Mouse (Mus musculus) embryo, embryonic 10.5 days (tissue): ENCODE results near the gene Itk.

Source experiments
- DNase-seq: peaks from one replicate; pipeline ENCODE4 v3.0.0-alpha.2; 2015; ENCODE audit warnings: low spot score

The Itk gene

DNA sequence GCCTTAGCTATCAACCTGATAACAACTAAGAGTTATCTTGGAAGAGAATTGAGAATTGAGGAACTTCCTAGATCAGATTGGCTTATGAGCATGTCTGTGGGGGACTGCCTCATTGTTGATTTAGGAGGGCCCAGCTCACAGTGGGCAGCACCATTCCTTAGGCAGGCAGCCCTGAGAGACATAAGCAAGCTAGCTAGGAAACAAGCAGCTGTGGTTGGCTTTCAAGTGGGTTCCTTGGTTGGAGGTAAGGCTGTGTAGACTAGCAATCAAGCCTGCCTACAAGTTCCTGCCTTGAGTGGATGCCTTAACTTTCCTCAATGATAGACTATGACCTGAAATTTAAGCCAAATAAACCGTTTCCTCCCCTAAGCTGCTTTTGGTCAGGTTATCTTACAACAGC, 30.9 kb downstream of the Itk start:
- no peak for DNase-seq

DNA sequence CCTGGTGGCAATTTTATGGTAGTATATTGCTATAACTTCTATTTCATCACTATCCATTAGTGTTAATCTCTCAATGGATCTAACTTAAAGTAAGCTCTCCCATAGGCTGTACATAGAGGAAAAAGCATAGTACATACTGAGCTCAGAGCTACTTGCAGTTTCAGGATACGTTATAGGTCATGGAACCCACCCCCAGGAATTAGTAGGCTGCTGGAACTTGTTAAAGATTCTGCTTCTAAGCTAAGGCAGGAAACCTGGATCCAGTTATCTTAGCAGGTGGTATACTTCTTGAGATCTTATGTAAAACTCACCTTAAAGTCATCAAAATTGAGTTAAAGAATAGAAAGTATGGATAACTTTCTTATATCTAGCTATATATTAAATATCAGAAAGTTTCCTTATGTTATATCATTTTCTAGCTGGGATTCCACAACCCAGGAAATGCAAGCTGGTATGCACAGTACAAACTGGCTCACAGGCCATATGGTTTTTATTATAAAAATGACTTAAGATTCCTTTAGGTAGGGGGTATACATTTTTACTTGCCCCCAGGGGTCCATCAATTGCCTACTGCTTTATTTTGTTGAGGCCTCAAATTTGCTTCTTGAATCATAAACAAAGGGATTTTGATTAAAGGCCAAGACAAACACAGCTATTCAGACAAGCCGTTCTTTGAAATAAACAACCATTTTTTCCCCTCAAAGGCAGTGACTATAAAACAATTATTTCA, 39.5 kb downstream of the Itk start:
- DNase-seq = peak; percentile 63

- no peak for DNase-seq
Measured at GRCm38 (mm10) chr11:46348416-46348815, 40.9 kb downstream of the Itk start.

DNA sequence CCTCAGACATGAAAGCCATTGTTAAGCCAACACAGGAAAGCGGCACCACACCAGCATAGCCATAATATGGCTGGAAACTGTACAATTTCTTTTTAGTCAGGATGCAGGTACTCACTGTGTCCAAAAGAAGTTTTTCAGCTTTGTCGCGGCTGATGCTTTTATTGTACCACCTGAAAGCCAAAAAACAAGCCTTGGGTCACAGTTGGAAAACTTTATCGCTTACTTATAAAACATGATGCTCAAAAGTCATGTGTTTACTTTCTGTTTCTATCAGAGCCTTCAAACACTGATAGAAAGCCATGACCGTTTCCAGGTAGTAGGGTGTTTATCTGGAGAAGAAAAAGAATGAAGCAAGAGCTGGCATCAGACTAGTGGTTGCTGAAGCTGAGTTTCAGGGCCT, 41.6 kb downstream of the Itk start:
- DNase-seq = no peak

DNA sequence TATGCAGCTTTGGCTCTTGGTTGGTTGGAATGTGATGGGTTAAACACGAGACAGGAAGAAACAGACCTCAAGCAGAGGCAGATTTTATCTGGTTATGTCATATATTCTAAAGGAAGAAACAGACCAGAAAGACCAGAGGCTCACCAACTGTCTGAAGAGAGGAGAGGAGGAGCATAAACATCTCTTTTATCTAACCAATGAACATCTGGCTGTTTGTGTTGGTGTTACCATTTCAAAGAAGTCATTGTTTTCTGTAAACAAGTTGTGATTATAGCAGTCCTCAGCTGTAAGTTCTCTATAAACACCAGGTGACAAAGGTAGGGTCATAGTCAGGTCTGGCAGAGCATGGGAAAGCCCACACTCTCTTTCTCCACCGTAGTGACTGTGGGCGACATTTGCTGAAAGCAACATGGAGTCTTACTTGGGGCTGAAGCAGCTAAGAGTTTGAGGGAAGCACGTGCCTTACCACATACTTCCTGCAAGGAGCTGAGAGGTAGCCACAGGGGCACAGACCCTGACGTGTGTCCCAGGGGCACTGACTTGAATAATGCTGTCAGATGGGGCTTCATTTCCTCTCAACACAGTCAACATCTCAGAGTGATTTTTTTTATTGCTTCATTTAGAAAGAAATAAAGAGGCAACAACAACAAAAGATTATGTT, 45.3 kb downstream of the Itk start:
- DNase-seq = no peak

- no peak for DNase-seq
Measured at GRCm38 (mm10) chr11:46341960-46342359, 47.4 kb downstream of the Itk start.

DNA sequence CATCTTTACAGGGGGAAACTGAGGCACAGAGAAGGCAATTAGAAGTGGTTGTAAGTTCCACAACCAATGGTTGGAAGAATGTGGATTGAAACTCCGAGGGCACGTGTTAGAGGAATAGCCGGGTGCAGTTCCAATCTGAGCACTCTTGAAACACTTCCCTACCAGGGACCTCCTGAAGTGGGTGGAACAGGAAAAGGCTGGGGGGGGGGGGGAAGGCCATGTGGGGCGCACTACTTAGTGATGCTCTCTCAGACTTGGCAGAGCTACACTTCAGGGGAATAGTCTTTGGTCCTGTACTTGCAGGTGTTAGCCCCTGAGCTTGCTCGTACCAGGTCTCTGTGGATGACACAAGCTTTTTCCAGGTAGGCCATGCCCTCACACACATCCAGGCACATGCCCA, 53.3 kb downstream of the Itk start:
- DNase-seq = no peak

- no peak for DNase-seq
Measured at GRCm38 (mm10) chr11:46332217-46332616, 57.1 kb downstream of the Itk start.

- DNase-seq = no peak
Measured at GRCm38 (mm10) chr11:46326271-46327015, 62.9 kb downstream of the Itk start.

GRCm38 (mm10) chr11:46321559-46321958, 67.8 kb downstream of the Itk start:
- DNase-seq = no peak

DNA sequence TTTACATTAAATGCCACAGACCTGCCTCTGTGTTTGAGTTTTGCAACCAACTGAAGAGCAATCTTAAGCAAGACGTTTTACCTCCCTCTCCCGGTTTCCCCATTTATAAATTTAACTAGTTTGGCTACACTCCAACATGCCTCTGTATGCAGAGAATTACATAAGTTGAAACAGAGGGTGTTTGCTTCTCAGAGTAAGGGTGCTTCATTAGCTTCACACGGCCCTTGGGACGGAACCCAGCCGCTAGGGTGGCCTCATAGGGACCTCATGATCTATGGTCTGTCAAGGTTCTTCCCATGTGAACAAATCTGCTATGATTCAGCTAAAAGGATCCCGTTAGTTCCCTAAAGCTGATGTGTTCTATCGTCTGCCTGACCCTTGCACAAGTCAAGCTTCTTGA, 74.8 kb downstream of the Itk start:
- DNase-seq = no peak

DNA sequence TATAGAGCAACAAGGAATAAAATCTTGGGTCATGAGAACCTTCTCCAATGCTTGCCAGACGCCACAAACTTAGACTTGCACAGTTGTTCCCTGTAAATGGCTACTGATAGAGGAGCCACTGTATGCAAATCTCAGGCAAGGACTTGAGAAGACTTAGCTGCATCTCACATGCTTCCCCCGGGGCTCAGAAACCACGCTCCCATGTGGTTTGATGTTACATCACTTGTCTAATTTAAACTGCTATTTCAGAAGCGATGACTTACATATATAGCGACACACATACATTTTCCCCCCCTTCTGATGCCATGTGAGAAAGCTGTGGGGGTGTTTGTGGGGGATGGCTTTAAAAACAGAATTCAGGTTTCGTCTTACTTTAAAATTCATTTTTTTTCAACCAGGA, 75.5 kb downstream of the Itk start:
- DNase-seq = no peak

DNA sequence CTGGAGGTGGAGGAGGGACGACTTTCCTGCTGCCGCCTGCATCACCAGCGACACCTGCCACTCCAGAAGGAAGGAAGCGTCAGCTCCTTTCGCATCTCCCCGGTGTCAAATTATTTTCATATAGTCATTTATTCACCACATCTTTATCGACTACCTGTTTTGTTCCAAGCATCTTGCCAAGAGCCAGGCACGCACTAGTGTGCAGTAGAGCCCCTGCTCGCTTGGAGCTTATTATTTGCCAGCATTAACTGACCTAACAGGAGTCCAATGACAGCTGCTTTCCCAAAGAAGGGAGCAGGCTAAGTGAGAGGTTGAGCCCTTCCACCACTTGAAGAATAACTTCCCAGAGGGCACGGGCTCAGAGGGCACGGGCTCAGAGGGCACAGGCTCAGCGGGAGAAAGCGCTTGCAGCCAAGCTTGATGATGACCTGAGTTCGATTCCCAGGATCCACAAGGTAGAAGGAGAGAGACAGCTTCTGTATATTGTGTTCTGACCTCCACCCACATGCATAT, 76.7 kb downstream of the Itk start, which contains the start of gene Cyfip2:
TSS of gene Cyfip2 (minus strand) at position 337 of the 513 bp plus-strand sequence.
- DNase-seq = peak; percentile 31

DNA sequence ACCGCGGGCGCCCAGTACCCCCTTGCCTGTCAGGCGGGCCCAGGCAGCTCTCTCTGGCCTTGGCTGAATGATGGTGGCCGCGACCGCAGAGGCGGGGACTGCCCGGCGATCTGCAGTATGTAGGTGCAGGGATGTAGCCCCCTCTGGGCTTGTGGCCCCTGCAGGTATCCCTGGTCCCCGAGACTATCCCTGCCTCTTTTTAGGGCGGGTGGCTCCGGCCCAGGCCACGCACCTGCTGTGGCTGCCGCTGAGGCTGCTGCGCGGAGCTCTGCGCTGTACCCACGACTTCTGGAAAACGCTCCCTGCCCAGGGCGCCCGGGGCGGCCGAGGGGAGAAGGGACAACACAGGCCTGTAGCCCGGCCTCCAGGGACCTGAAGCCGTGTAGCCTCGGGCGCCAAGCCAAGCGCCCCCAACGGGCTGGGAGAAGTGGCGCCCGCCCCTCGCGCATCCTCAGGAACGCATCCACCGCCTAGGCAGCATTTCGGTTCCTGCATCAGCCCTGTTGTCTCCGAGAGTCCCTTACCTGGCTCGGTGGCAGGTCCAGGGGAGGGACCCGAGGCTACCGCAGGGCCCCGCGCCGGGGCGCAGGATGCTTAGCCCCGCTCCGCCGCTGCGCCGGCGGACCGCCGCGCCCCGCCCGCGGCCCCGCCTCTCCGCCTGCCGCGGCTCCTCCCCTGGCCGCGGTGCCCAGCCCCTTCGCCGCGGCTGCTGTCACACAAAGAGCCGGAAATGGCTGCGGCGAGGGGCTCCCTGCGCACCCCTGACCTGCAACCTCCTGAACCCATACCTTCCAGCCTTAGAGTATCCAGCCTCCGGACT, 77.4 kb downstream of the Itk start:
- peak; percentile 80 for DNase-seq

- no peak for DNase-seq
Measured at GRCm38 (mm10) chr11:46311181-46311702, 78.1 kb downstream of the Itk start.

DNA sequence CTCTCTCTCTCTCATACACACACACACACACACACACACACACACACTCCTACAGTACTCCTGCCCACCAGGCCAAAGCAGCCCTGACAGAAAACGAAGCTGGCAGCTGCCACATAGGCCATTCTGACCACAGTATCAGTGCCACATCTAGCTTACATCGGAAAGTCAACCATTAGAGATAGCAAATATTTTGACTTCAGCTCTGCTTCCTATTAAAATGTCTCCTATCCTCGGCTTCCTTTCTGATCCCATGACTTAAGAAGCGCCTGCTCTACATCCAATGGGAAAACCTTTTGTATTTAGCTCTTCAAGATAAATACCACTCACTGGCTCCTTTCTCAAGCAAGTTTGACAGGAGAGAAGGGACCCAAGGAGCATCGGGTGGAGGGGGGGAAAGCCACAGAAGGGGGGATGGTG, 78.7 kb downstream of the Itk start:
- no peak for DNase-seq

- DNase-seq = peak; percentile 42
Measured at GRCm38 (mm10) chr11:46309808-46310555, 79.3 kb downstream of the Itk start.

DNA sequence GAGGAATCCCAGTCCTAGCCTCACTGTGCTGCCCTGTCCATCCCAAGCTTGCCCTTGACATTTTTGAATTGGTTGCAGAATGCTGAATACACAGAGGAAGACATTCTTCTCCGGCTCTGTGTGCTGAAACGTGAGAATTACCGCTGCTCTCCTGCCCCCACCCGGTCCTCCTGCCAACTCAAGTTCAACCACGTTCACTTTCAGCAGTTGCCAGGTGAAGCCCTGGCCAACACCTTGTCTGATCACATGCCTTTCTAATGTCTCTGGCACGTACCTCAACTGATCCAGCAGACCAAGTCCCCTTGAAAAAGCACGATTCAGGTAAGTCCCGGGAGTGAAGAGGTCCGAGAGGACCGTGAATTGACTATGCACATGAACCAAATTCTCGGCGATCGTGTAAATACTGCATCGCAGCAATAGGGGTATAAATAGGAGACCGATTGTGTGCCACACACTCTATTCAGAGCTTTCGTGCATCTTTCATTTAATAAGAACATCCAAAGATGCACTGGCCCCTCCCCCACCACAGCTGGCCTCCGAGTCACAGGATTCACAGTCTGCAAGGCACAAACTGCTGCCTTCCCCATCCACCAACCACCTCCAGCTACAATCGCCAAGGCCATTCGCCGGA, 80.1 kb downstream of the Itk start:
- DNase-seq = no peak

- no peak for DNase-seq
Measured at GRCm38 (mm10) chr11:46308271-46308974, 80.9 kb downstream of the Itk start.

GRCm38 (mm10) chr11:46307768-46308167, 81.5 kb downstream of the Itk start:
- no peak for DNase-seq
